Mouse (Mus musculus): ENCODE measurements around the gene Mtrex. TPM values are rescaled to one million over a fixed set of nuclear protein-coding genes. Genes with fewer than 3 reads are reported as not detected.

Mtrex gene
- total RNA-seq, 2 experiments from 2014 or later: 46.0 to 47.3 TPM

GRCm38 (mm10) chr13:112925976-112926375, 1.2 kb downstream of the Mtrex start:
- DNase-seq (ENCODE audit: extremely low spot score in 1 of 2, low spot score in 2 of 2): no peak
- Histone ChIP-seq H3K27ac (no peak overlapping the region), H3K4me3 (peak overlapping the region; percentile 85)
- intact Hi-C loops (cut with DNase I): no loop called here
- no peak for TF ChIP-seq CTCF (IDR thresholded peaks at IDR 0.05)

DNA sequence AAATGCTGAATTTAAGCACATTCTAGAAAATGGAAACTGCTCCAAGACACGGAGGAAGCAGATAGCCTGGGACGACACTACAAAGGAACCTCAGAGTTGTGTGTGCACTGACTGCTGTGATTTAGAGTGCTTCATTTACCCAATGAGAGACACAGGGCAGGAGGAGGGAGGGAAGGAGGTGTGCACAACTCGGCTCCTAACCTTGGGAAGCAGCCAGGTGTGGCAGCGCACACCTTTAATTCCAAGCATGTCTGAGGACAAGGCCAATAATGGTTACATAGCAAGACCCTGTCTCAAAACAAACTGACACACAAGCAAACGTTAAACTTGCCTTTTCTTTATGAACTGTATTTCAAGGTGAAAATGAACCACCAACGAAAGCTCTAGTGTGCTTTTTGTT, 1.9 kb downstream of the Mtrex start:
- TF ChIP-seq CTCF (IDR thresholded peaks at IDR 0.05): no peak
- no peak for DNase-seq (ENCODE audit: extremely low spot score in 1 of 2, low spot score in 2 of 2)
- intact Hi-C loops (cut with DNase I): no loop called here
- H3K4me3 ChIP-seq: no peak overlapping the region
- H3K27ac ChIP-seq: no peak overlapping the region

- Histone ChIP-seq H3K4me3 (no peak overlapping the region), H3K27ac (no peak overlapping the region)
- no peak for DNase-seq (ENCODE audit: extremely low spot score in 1 of 2, low spot score in 2 of 2)
- intact Hi-C loops (cut with DNase I): no loop called here
- no peak for TF ChIP-seq CTCF (IDR thresholded peaks at IDR 0.05)
These were observed 6.3 kb downstream of the Mtrex start for GRCm38 (mm10) chr13:112920906-112921305.

DNA sequence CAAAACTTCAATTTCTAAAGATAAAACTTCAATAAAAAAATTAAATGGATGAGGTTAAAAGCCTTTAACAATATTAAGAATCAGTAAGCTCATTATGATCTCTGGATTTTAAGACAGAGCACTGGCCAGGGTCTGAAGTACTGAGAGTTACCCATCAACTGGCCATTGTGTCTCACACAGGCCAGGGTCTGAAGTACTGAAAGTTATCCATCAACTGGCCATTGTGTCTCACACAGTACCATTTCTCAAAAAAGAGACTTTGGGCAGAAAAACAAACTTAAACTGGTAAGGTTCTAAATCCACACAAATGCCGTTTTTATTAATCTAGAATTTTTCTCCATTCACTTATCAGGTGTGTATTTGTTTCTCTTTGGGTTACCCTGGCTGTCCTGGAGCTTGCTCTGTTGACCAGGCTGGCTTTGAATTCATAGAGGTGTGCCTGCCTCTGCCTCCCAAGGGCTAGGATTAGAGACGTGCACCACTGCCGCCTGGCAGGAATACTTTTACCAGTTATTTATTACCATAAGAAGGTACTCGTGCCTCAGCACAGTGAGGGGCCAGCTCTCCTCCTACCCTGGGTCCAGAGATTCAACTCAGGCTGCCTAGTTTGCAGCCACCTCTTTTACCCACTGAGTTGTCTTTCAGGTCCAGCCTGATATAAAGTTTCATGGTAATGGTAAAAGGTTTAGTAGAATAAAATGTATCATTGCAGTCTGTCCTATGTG, 7.9 kb downstream of the Mtrex start:
- intact Hi-C loops (cut with DNase I): no loop called here
- no peak for TF ChIP-seq CTCF (IDR thresholded peaks at IDR 0.05)
- Histone ChIP-seq H3K4me3 (no peak overlapping the region), H3K27ac (no peak overlapping the region)
- DNase-seq (ENCODE audit: extremely low spot score in 1 of 2, low spot score in 2 of 2): no peak

DNA sequence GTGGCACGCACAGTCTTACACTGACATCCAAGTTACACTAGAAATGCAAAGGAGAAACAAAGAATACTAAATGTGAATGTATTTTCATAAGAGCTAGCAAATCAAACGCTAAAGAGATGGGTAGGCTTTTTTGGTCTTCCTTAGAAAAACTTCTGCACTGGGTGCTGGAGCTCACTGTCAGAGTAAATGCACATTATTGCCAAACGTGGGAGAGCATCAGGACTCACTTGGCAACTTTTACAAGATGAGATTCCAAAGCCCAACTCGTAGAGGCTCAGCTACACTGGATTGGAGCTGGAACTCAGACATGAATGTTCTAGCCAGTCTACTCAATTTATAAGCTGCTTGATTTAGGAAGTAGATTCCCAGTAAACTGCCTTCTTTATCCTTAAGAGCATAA, 16.8 kb downstream of the Mtrex start:
- no peak for TF ChIP-seq CTCF (IDR thresholded peaks at IDR 0.05)
- intact Hi-C loops (cut with DNase I): loop anchor here (2.0 to 5.0 kb wide), 2 partner anchors 33 to 236 kb away; no protein-coding TSS in a partner anchor
- DNase-seq (ENCODE audit: extremely low spot score in 1 of 2, low spot score in 2 of 2): no peak
- Histone ChIP-seq H3K4me3 (no peak overlapping the region), H3K27ac (no peak overlapping the region)

DNA sequence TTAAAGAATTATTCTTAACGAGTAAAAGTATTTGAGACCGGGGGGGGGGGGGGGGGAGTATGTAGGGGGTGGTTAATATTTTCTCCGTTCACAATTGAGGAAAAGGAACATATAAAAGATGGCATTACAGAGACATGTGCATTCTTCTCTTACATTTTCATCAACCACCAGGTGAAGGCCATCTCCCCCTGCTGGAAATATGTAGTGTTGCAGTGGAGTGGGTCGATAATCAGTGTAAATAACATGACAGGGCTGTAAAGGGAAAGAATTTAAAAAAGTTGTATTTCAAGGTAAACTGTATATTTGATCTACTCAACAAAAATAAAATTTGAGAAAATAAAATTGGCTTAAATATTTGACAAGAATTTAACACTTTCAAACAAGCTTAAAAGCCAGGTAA, 17.5 kb downstream of the Mtrex start:
- intact Hi-C loops (cut with DNase I): loop anchor here (2.0 to 5.0 kb wide), 2 partner anchors 32 to 235 kb away; no protein-coding TSS in a partner anchor
- DNase-seq (ENCODE audit: extremely low spot score in 1 of 2, low spot score in 2 of 2): no peak
- H3K27ac ChIP-seq: no peak overlapping the region
- H3K4me3 ChIP-seq: no peak overlapping the region
- peak; percentile 70 for TF ChIP-seq CTCF (IDR thresholded peaks at IDR 0.05)

DNA sequence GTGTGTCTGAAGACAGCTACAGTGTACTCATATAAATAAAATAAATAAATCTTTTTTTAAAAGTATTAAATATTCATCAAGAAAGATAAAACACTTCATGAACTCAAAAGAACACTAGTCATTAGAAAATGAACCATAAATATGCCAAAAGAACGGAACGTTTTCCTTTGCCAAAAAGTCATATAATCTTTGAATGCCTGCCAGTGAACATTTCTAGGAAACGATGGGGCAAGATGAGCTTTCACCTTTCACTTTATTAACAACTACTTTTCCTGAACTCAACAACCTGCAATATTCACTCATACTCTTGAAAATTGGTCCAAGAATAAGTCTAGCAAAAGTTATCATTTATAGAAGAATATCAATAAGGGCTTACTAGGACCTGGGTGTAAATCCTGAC, 25.0 kb downstream of the Mtrex start:
- TF ChIP-seq CTCF (IDR thresholded peaks at IDR 0.05): no peak
- intact Hi-C loops (cut with DNase I): no loop called here
- no peak for DNase-seq (ENCODE audit: extremely low spot score in 1 of 2, low spot score in 2 of 2)
- no peak overlapping the region for H3K27ac ChIP-seq
- H3K4me3 ChIP-seq: no peak overlapping the region

DNA sequence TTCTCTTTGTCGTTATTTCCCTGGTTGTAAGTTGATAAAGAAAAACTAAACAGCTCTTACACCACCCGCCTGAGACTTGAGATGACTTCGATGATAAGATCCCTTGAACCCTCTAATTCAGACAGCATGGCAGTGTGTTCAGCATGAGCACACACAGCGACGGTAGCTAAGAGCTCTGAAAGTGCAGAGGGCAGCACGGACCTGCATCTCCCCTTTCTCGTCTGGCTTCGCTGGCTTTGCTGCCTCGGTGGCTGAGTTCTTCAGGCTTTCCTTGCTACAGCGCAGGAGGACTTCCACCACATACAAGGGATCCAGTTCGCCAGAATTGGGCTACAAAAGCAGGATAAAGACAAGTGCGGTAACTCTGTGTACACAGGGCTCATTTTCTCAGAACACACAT, 40.0 kb downstream of the Mtrex start:
- H3K4me3 ChIP-seq: no peak overlapping the region
- TF ChIP-seq CTCF (IDR thresholded peaks at IDR 0.05): no peak
- H3K27ac ChIP-seq: no peak overlapping the region
- intact Hi-C loops (cut with DNase I): no loop called here
- DNase-seq (ENCODE audit: extremely low spot score in 1 of 2, low spot score in 2 of 2): no peak

DNA sequence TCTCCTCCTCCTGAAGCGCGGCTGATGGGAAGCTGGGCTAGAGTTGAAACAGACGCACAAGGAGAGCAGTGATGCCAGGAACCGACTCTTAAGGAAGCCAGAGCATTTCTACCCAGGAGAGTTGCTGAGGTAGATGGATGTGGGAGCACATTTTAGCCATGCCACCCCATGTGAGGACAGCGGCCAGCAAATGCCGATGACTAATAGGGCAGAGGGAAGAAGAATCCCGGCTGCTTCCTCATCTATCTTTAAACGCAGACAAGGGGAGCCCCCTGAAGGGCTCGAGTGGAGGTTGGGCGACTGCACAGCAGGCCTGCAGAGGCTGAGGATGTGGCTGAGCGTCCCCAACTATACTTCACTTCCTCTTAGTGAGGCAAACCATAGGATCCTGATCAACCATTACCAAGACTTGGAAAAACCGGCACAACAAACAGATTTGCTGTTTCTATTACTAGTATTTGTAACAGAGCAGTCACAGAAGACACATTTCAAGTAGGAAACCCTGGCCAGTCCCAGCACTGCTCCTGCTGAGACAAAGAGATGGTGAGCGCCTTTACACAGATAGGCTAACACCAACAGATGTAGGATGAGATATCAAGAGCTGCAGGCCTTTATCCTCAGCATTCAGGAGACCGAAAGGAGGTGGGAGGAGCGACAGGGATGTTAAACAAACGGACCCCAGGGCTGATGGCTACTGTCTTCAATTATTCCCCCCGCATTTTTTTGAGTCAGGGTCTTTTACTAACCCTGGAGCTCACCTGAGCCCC, 55.5 kb downstream of the Mtrex start:
- no peak for DNase-seq (ENCODE audit: extremely low spot score in 1 of 2, low spot score in 2 of 2)
- Histone ChIP-seq H3K4me3 (no peak overlapping the region), H3K27ac (no peak overlapping the region)
- intact Hi-C loops (cut with DNase I): no loop called here
- no peak for TF ChIP-seq CTCF (IDR thresholded peaks at IDR 0.05)

- no peak overlapping the region for H3K27ac ChIP-seq
- no peak overlapping the region for H3K4me3 ChIP-seq
- no peak for DNase-seq (ENCODE audit: extremely low spot score in 1 of 2, low spot score in 2 of 2)
- intact Hi-C loops (cut with DNase I): no loop called here
- no peak for TF ChIP-seq CTCF (IDR thresholded peaks at IDR 0.05)
These were observed 57.0 kb downstream of the Mtrex start for GRCm38 (mm10) chr13:112870039-112870690.

GRCm38 (mm10) chr13:112867381-112867780, 59.8 kb downstream of the Mtrex start:
- Histone ChIP-seq H3K4me3 (no peak overlapping the region), H3K27ac (no peak overlapping the region)
- DNase-seq (ENCODE audit: extremely low spot score in 1 of 2, low spot score in 2 of 2): no peak
- intact Hi-C loops (cut with DNase I): loop anchor here (5.0 kb wide), 1 partner anchor 195 kb away; no protein-coding TSS in a partner anchor
- no peak for TF ChIP-seq CTCF (IDR thresholded peaks at IDR 0.05)

DNA sequence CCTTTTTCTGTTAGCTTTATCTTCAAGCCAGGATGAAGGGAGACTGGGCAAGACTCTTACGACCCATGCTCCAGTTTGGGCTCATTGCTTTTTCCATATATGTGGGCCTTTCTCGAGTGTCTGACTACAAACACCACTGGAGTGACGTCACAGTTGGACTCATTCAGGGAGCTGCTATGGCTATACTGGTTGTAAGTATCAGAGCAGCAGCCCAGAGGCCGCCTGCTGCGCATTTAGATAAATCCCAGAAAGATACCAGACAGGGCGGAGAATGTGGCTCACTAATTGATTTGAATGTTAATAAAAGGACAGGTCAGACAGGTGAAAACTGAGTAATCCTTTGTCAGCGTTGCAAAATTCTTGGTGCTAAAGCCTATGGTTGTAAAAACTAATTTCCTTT, 60.4 kb downstream of the Mtrex start:
- H3K27ac ChIP-seq: no peak overlapping the region
- TF ChIP-seq CTCF (IDR thresholded peaks at IDR 0.05): no peak
- DNase-seq (ENCODE audit: extremely low spot score in 1 of 2, low spot score in 2 of 2): no peak
- intact Hi-C loops (cut with DNase I): loop anchor here (5.0 kb wide), 1 partner anchor 194 kb away; no protein-coding TSS in a partner anchor
- H3K4me3 ChIP-seq: no peak overlapping the region
